Mouse (Mus musculus) bone marrow macrophage, adult 2 months (primary cell): ENCODE results near the gene Igf1.

ENCODE experiments used
- CTCF ChIP-seq: IDR thresholded peaks from 2 replicates; pipeline ENCODE4 v1.5.1; 2012; ENCODE audit warnings: low read depth, mild to moderate bottlenecking, low read length, moderate library complexity
- POLR2A ChIP-seq: IDR thresholded peaks from 2 replicates; pipeline ENCODE4 v1.6.1; 2012; ENCODE audit warnings: mild to moderate bottlenecking, low read depth, low read length, borderline replicate concordance

DNA sequence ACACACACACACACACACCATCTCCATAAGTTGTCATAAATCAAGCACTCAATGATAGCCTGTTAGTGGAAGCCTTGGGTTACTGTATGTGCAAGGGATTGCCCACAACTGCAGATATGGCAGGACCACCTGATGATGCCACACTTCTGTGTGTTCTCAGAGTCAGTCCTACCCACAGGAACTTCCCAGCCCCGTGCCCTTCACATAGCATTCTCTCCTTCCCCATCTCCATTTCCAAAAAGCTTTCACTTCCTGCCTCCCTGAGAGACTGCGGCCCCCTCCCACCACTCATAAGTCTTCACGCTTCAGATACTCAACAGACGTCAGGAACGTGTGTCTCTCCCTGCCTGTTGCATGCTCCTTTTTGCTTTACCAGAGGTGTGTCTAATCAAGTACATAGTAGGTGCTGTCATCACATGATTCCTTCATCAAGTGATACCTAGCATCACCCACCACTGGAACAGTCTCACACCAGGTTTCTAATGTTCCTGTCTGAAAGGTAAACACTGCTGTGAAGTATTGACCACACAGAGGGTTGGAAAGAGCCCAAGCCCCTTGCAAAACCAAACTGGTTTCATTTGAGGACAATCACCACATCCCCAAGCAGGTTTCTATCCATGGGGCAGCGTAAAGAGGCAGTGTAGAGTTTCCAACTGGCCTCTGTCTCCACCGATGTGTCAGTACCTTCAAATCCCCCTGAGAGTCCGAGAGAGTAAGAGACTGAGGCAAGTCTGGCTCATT is 680 bp upstream of the Igf1 start:
- TF ChIP-seq CTCF (no peak), POLR2A (no peak)
